Mouse (Mus musculus): ENCODE measurements around the gene Zfp553. TPM values are rescaled to one million over a fixed set of nuclear protein-coding genes. Genes with fewer than 3 reads are reported as not detected.

Gene Zfp553
- polyA plus RNA-seq, 1 experiment = 16.6 TPM

DNA sequence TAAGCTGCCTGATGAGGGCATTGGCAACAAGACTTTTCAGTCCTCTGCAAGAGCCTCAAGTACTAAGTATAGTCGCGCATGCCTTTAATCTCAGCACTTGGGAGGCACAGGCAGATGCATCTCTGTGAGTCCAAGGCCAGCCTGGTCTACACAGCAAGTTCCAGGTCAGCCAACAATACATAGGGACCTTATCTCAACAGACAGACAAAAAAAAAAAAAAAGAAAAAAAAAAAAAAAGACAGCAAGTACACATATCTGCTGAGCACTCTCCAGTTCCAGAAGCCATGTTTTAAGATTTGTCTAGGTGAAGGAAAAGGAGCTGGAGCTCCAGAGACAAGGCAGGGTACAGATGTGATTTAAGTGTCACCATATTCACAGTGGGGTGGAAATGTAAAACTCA lies 23.1 kb downstream of the Zfp553 start:
- DNase-seq = no peak
- TF ChIP-seq CTCF (IDR thresholded peaks at IDR 0.05; ENCODE audit: borderline replicate concordance, insufficient read depth, low read depth, low read length) = no peak
- Histone ChIP-seq H3K27me3 (ENCODE audit: control insufficient read depth, insufficient read depth, low read length) (no peaks in the 10 kb centered on the region), H3K4me3 (replicated peaks; ENCODE audit: insufficient read depth, low read depth, low read length) (no peak overlapping the region), H3K4me1 (ENCODE audit: control insufficient read depth, insufficient read depth, low read length) (peaks cover under 1% of the 10 kb centered on the region; the same call in 1 of the 2 replicates), H3K27ac (ENCODE audit: insufficient read depth, low read length) (no peak overlapping the region)
- 90% methylated on average over 2 of the region's 2 CpGs for WGBS

- 86% methylated on average over 5 of the region's 5 CpGs for WGBS
- DNase-seq = no peak
- no peaks in the 10 kb centered on the region for H3K27me3 ChIP-seq (ENCODE audit: control insufficient read depth, insufficient read depth, low read length)
- no peak overlapping the region for H3K27ac ChIP-seq (ENCODE audit: insufficient read depth, low read length)
- TF ChIP-seq POLR2A (IDR thresholded peaks at IDR 0.05; ENCODE audit: borderline replicate concordance, insufficient read depth, low read length) = no peak
- TF ChIP-seq CTCF (IDR thresholded peaks at IDR 0.05; ENCODE audit: borderline replicate concordance, insufficient read depth, low read depth, low read length) = no peak
- H3K4me1 ChIP-seq (ENCODE audit: control insufficient read depth, insufficient read depth, low read length) = peaks cover 3% of the 10 kb centered on the region; the same call in 1 of the 2 replicates
- no peak overlapping the region for H3K4me3 ChIP-seq (replicated peaks; ENCODE audit: insufficient read depth, low read depth, low read length)
Observed at GRCm38 (mm10) chr7:127256518-127256917, 23.7 kb downstream of the Zfp553 start.

DNA sequence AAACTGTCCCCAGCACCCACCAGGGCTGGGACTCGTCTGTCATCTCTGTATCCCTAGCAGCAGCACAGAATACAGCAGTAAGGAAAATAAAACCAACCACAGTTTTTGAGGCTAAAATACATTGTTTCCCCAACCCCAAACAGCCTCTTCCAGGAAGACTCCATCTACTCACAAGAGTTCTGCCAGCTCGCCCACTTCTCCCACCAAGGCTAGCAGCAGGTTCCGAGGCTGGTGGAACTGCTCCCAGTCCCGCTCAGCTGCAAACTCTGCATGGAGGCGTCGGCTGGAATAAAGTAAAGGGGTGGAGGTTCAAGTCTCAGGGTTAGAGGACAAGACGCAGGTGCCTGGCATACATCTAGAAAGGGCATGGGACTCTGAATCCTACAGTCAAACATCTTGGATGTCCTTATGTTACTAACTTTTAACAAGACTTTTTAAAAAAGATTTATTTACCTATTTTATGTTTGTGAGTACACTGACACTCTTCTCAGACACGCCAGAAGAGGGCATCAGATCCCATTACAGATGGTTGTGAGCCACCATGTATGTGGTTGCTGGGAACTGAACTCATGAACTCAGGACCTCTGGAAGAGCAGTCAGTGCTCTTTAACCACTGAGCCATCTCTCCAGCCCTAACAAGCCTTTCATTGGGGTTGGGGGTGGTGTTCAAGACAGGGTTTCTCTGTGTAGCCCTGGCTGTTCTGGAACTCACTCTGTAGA lies 26.5 kb downstream of the Zfp553 start:
- peaks cover 3% of the 10 kb centered on the region; the same call in 1 of the 2 replicates for H3K4me1 ChIP-seq (ENCODE audit: control insufficient read depth, insufficient read depth, low read length)
- WGBS = 40% methylated on average over 8 of the region's 8 CpGs

GRCm38 (mm10) chr7:127260309-127261111 lies 27.6 kb downstream of the Zfp553 start, which contains the start of gene Dctpp1:
Dctpp1 (minus strand) TSS chr7:127260709.
- WGBS = under 1% methylated on average over 50 of the region's 50 CpGs
- no peaks in the 10 kb centered on the region for H3K27me3 ChIP-seq (ENCODE audit: control insufficient read depth, insufficient read depth, low read length)
- H3K27ac ChIP-seq (ENCODE audit: insufficient read depth, low read length) = no peak within 1 kb of the TSS
- peak within 1 kb of the TSS; percentile 98 for H3K4me3 ChIP-seq (replicated peaks; ENCODE audit: insufficient read depth, low read depth, low read length)
- DNase-seq = peak; percentile 97 to 99
- H3K4me1 ChIP-seq (ENCODE audit: control insufficient read depth, insufficient read depth, low read length) = peaks cover 3% of the 10 kb centered on the region; the same call in 1 of the 2 replicates
- TF ChIP-seq POLR2A (IDR thresholded peaks at IDR 0.05; ENCODE audit: borderline replicate concordance, insufficient read depth, low read length) (peak; percentile 85; the same call in 1 of the 2 replicates), CTCF (IDR thresholded peaks at IDR 0.05; ENCODE audit: borderline replicate concordance, insufficient read depth, low read depth, low read length) (peak; percentile 73; the same call in 1 of the 2 replicates)

More for the DNA sequence above, 26.5 kb downstream of the Zfp553 start:
- DNase-seq = no peak
- Histone ChIP-seq H3K4me3 (replicated peaks; ENCODE audit: insufficient read depth, low read depth, low read length) (no peak overlapping the region), H3K27me3 (ENCODE audit: control insufficient read depth, insufficient read depth, low read length) (no peaks in the 10 kb centered on the region), H3K27ac (ENCODE audit: insufficient read depth, low read length) (no peak overlapping the region)
- TF ChIP-seq POLR2A (IDR thresholded peaks at IDR 0.05; ENCODE audit: borderline replicate concordance, insufficient read depth, low read length) (no peak), CTCF (IDR thresholded peaks at IDR 0.05; ENCODE audit: borderline replicate concordance, insufficient read depth, low read depth, low read length) (no peak)

GRCm38 (mm10) chr7:127262218-127262961 lies 29.5 kb downstream of the Zfp553 start:
- Histone ChIP-seq H3K4me1 (ENCODE audit: control insufficient read depth, insufficient read depth, low read length) (peaks cover 3% of the 10 kb centered on the region; the same call in 1 of the 2 replicates), H3K4me3 (replicated peaks; ENCODE audit: insufficient read depth, low read depth, low read length) (no peak overlapping the region), H3K27me3 (ENCODE audit: control insufficient read depth, insufficient read depth, low read length) (no peaks in the 10 kb centered on the region), H3K27ac (ENCODE audit: insufficient read depth, low read length) (no peak overlapping the region)
- TF ChIP-seq CTCF (IDR thresholded peaks at IDR 0.05; ENCODE audit: borderline replicate concordance, insufficient read depth, low read depth, low read length) (no peak), POLR2A (IDR thresholded peaks at IDR 0.05; ENCODE audit: borderline replicate concordance, insufficient read depth, low read length) (no peak)
- WGBS = 81% methylated on average over 10 of the region's 10 CpGs
- no peak for DNase-seq

GRCm38 (mm10) chr7:127263526-127263925 lies 30.7 kb downstream of the Zfp553 start:
- DNase-seq = no peak
- Histone ChIP-seq H3K27ac (ENCODE audit: insufficient read depth, low read length) (no peak overlapping the region), H3K4me1 (ENCODE audit: control insufficient read depth, insufficient read depth, low read length) (peaks cover 3% of the 10 kb centered on the region; the same call in 1 of the 2 replicates), H3K4me3 (replicated peaks; ENCODE audit: insufficient read depth, low read depth, low read length) (no peak overlapping the region), H3K27me3 (ENCODE audit: control insufficient read depth, insufficient read depth, low read length) (no peaks in the 10 kb centered on the region)
- WGBS = 96% methylated on average over 3 of the region's 3 CpGs
- TF ChIP-seq POLR2A (IDR thresholded peaks at IDR 0.05; ENCODE audit: borderline replicate concordance, insufficient read depth, low read length) (no peak), CTCF (IDR thresholded peaks at IDR 0.05; ENCODE audit: borderline replicate concordance, insufficient read depth, low read depth, low read length) (no peak)

GRCm38 (mm10) chr7:127270256-127270655 lies 37.4 kb downstream of the Zfp553 start:
- Histone ChIP-seq H3K27me3 (ENCODE audit: control insufficient read depth, insufficient read depth, low read length) (no peaks in the 10 kb centered on the region), H3K27ac (ENCODE audit: insufficient read depth, low read length) (no peak overlapping the region), H3K4me1 (ENCODE audit: control insufficient read depth, insufficient read depth, low read length) (peaks cover 9% of the 10 kb centered on the region), H3K4me3 (replicated peaks; ENCODE audit: insufficient read depth, low read depth, low read length) (no peak overlapping the region)
- TF ChIP-seq CTCF (IDR thresholded peaks at IDR 0.05; ENCODE audit: borderline replicate concordance, insufficient read depth, low read depth, low read length) (no peak), POLR2A (IDR thresholded peaks at IDR 0.05; ENCODE audit: borderline replicate concordance, insufficient read depth, low read length) (no peak)
- DNase-seq = no peak
- WGBS = 77% methylated on average over 2 of the region's 2 CpGs
